Mouse (Mus musculus): Measurements from ENCODE around the gene Epor. TPM values are rescaled to one million over a fixed set of nuclear protein-coding genes. Genes with fewer than 3 reads are reported as not detected.

Epor gene
- polyA plus RNA-seq, 1 experiment from 2014 or later, result 9.6 TPM

DNA sequence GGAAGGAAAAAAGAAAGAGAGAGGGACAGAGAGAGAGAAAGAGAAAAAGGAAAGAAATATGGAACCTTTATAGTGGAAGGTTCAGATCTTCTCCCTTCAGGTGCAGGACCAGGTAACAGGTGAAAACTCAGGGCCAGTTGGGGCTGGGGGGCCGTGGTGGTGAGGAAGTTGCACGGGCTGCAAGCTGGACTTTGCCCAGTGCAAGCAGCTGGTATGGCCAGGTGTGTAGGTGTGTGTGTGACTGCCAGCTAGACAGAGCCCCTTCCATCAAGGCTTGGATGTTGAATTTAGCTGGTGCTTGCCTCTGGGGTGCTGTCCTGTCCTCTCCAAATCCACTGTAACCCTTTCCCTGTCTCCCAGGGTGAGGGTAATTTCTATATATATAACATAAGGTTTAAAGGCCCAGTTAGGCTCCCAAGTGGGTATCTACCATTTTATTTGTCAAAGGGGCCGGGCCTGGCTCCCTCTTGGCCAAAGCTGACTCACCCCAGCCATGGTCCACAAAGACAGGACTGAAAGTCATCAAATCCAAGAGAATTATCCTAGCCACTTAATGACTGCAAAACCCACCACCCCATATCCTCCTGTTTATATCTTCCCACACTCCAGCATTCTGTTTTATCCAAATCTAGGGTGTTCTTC, 46.3 kb downstream of the Epor start:
- WGBS, result 68% methylated on average over 3 of the region's 3 CpGs
- Histone ChIP-seq H3K4me3 (peak overlapping the region; percentile 75), H3K36me3 (peaks cover 4% of the 10 kb centered on the region; the same call in 1 of the 2 replicates), H3K9me3 (no peaks in the 10 kb centered on the region), H3K27me3 (ENCODE audit: insufficient read depth, poor library complexity, severe bottlenecking) (peaks cover 39% of the 10 kb centered on the region), H3K27ac (peak overlapping the region; percentile 82), H3K4me1 (replicated peaks) (peaks cover 14% of the 10 kb centered on the region)
- no peak for DNase-seq (ENCODE audit: low spot score)

DNA sequence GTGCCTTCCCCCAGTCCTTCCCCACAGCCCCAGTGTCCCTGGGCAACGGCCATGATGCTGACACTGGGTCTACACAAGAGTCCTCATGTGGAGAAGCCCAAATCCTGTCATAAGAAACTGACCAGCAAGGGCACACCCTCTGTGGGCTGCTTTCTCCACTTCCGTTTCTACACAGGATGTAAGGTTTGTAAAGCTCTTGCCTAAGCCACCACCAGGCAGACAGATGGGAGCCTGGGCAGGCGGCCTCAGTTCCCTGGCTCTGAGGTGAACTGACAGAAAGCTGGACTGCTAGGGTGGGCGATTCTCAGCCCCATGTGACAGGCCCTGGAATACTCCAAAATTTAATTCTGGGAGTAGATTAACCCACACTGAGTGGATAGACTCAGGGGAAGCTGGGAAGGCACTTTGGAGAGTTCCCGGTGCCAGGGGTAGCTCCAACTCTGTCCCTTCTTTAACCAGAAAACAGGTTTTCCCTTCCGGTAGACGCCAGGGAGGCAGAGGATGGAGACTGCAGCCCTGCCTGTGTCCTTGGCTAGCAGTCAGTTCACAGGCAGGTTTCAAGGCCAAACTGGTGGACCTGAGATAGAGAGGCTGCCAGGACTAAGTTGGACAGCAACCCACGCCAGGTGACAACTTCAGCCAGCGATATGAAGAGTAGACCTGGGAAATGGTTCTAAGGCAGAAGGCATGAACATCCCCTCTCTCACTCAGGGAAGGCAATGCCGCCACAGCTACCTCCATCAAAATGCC, 53.7 kb downstream of the Epor start:
- no peaks in the 10 kb centered on the region for H3K4me1 ChIP-seq (replicated peaks)
- no peak overlapping the region for H3K4me3 ChIP-seq
- H3K36me3 ChIP-seq, result no peaks in the 10 kb centered on the region
- DNase-seq (ENCODE audit: low spot score), result no peak
- no peaks in the 10 kb centered on the region for H3K9me3 ChIP-seq
- no peak overlapping the region for H3K27ac ChIP-seq
- WGBS, result 77% methylated on average over 10 of the region's 10 CpGs
- H3K27me3 ChIP-seq (ENCODE audit: insufficient read depth, poor library complexity, severe bottlenecking), result peaks cover 14% of the 10 kb centered on the region; the same call in 1 of the 2 replicates

Other genes with a start within 250 kb of the Epor start
- 51.1 and 55.1 TPM in 2 replicates for gene Ldlr, start 240.0 kb downstream of the Epor start, polyA plus RNA-seq (2016; fragmentation: Nextera tagmentation; extraction: Ambion mirVana)
- gene Spc24, start 203.2 kb downstream of the Epor start, polyA plus RNA-seq (2016; fragmentation: Nextera tagmentation; extraction: Ambion mirVana), result 132 and 165 TPM in 2 replicates
- 10.0 and 11.0 TPM in 2 replicates for gene Kank2, start 164.8 kb downstream of the Epor start, polyA plus RNA-seq (2016; fragmentation: Nextera tagmentation; extraction: Ambion mirVana)
- 0.70 and 0.85 TPM in 2 replicates for gene Angptl8, start 128.0 kb downstream of the Epor start, polyA plus RNA-seq (2016; fragmentation: Nextera tagmentation; extraction: Ambion mirVana)
- 23.7 and 24.1 TPM in 2 replicates for gene Dock6, start 110.9 kb downstream of the Epor start, polyA plus RNA-seq (2016; fragmentation: Nextera tagmentation; extraction: Ambion mirVana)
- gene Rab3d, start 45.3 kb downstream of the Epor start, polyA plus RNA-seq (2016; fragmentation: Nextera tagmentation; extraction: Ambion mirVana), result 8.9 and 10.9 TPM in 2 replicates
- gene Ccdc159, start 36.0 kb downstream of the Epor start, polyA plus RNA-seq (2016; fragmentation: Nextera tagmentation; extraction: Ambion mirVana), result 4.2 and 5.1 TPM in 2 replicates
- 39.1 and 46.1 TPM in 2 replicates for gene Tmem205, start 36.0 kb downstream of the Epor start, polyA plus RNA-seq (2016; fragmentation: Nextera tagmentation; extraction: Ambion mirVana)
- 15.6 and 30.6 TPM in 2 replicates for gene Plppr2, start 26.5 kb downstream of the Epor start, polyA plus RNA-seq (2016; fragmentation: Nextera tagmentation; extraction: Ambion mirVana)
- gene Swsap1, start 7.8 kb downstream of the Epor start, polyA plus RNA-seq (2016; fragmentation: Nextera tagmentation; extraction: Ambion mirVana), result 7.1 and 9.3 TPM in 2 replicates
- gene Rgl3, start 25.9 kb upstream of the Epor start, polyA plus RNA-seq (2016; fragmentation: Nextera tagmentation; extraction: Ambion mirVana), result 3.7 and 5.7 TPM in 2 replicates
- gene Ccdc151, start 39.1 kb upstream of the Epor start, polyA plus RNA-seq (2016; fragmentation: Nextera tagmentation; extraction: Ambion mirVana), result 5.1 and 6.7 TPM in 2 replicates
- 115 and 120 TPM in 2 replicates for gene Prkcsh, start 39.3 kb upstream of the Epor start, polyA plus RNA-seq (2016; fragmentation: Nextera tagmentation; extraction: Ambion mirVana)
- gene Elavl3, start 88.5 kb upstream of the Epor start, polyA plus RNA-seq (2016; fragmentation: Nextera tagmentation; extraction: Ambion mirVana), result 22.7 and 57.1 TPM in 2 replicates
- gene Gm49318, start 107.8 kb upstream of the Epor start, polyA plus RNA-seq (2016; fragmentation: Nextera tagmentation; extraction: Ambion mirVana), result not detected in 2 replicates
- 11.1 and 15.4 TPM in 2 replicates for gene Zfp653, start 107.9 kb upstream of the Epor start, polyA plus RNA-seq (2016; fragmentation: Nextera tagmentation; extraction: Ambion mirVana)
- 42.6 and 45.5 TPM in 2 replicates for gene Ecsit, start 121.9 kb upstream of the Epor start, polyA plus RNA-seq (2016; fragmentation: Nextera tagmentation; extraction: Ambion mirVana)
- gene Cnn1, start 135.7 kb upstream of the Epor start, polyA plus RNA-seq (2016; fragmentation: Nextera tagmentation; extraction: Ambion mirVana), result 2.4 TPM in 2 replicates
- 250 and 261 TPM in 2 replicates for gene Elof1, start 153.7 kb upstream of the Epor start, polyA plus RNA-seq (2016; fragmentation: Nextera tagmentation; extraction: Ambion mirVana)
- gene Acp5, start 172.2 kb upstream of the Epor start, polyA plus RNA-seq (2016; fragmentation: Nextera tagmentation; extraction: Ambion mirVana), result 20.9 and 23.7 TPM in 2 replicates
- gene Pigyl, start 193.3 kb upstream of the Epor start, polyA plus RNA-seq (2016; fragmentation: Nextera tagmentation; extraction: Ambion mirVana), result 55.6 and 68.3 TPM in 2 replicates
- gene Zfp872, start 224.6 kb upstream of the Epor start, polyA plus RNA-seq (2016; fragmentation: Nextera tagmentation; extraction: Ambion mirVana), result 0.11 TPM in 1 of 2 replicates, not detected in the other

Data from hindbrain, embryonic 10.5 days (tissue).